Mouse (Mus musculus) MEL (cell line): ENCODE measurements around the gene Ryr1. TPM values are rescaled to one million over a fixed set of nuclear protein-coding genes. Genes with fewer than 3 reads are reported as not detected.

Source experiments
- DNase-seq: peaks from one replicate; pipeline ENCODE4 v3.0.0; 2011; ENCODE audit warnings: low read depth, low spot score
- H3K27ac ChIP-seq: 2 replicates; pipeline ENCODE4 v1.5.1; 2012; ENCODE audit warnings: low read depth, mild to moderate bottlenecking, control low read depth, low read length, moderate library complexity; ENCODE audit not compliant: control insufficient read depth
- H3K27me3 ChIP-seq, 2 experiments: fragments of 150-350 bp in 1 of 2; sonication (generic) in 1 of 2; 2 replicates each; pipeline ENCODE4 v1.6.1; 2012; ENCODE audit warnings: low read length in 2 of 2, mild to moderate bottlenecking in 2 of 2, improper control_type of control experiment in 1 of 2, moderate library complexity in 1 of 2; ENCODE audit not compliant: insufficient read depth in 2 of 2, control insufficient read depth in 1 of 2
- H3K36me3 ChIP-seq, 2 experiments: 2 replicates each; pipeline ENCODE4 v1.6.1; 2012 to 2014; ENCODE audit warnings: low read length in 2 of 2, improper control_type of control experiment in 1 of 2, inconsistent platforms in 1 of 2, mild to moderate bottlenecking in 1 of 2; ENCODE audit not compliant: insufficient read depth in 2 of 2, control insufficient read depth in 1 of 2
- H3K4me1 ChIP-seq, 2 experiments: fragments of 150-350 bp in 1 of 2; sonication (generic) in 1 of 2; 2 replicates each; pipeline ENCODE4 v1.6.1; 2012; ENCODE audit warnings: low read length in 2 of 2, improper control_type of control experiment in 1 of 2, mild to moderate bottlenecking in 1 of 2; ENCODE audit not compliant: insufficient read depth in 2 of 2, control insufficient read depth in 1 of 2
- H3K4me3 ChIP-seq, 2 experiments: fragments of 150-350 bp in 1 of 2; sonication (generic) in 1 of 2; 2 replicates each; pipeline ENCODE4 v1.5.1; 2012; ENCODE audit warnings: low read depth in 2 of 2, low read length in 2 of 2, mild to moderate bottlenecking in 2 of 2, moderate library complexity in 2 of 2, control low read depth in 1 of 2, improper control_type of control experiment in 1 of 2; ENCODE audit not compliant: control insufficient read depth in 1 of 2, insufficient read depth in 1 of 2
- H3K79me2 ChIP-seq: 2 replicates; pipeline ENCODE4 v1.6.1; 2012; ENCODE audit warnings: mild to moderate bottlenecking, low read length, moderate library complexity; ENCODE audit not compliant: control insufficient read depth, poor library complexity, insufficient read depth
- H3K9ac ChIP-seq: 2 replicates; pipeline ENCODE4 v1.6.1; 2012; ENCODE audit warnings: low read depth, mild to moderate bottlenecking, control low read depth, low read length, moderate library complexity; ENCODE audit not compliant: control insufficient read depth, poor library complexity, severe bottlenecking
- H3K9me3 ChIP-seq: fragments of 150-350 bp; sonication (generic); replicated peaks from 2 replicates; pipeline ENCODE4 v1.6.1; 2012; ENCODE audit warnings: mild to moderate bottlenecking, low read length, improper control_type of control experiment, moderate library complexity; ENCODE audit not compliant: insufficient read depth
- BHLHE40 ChIP-seq: IDR thresholded peaks from 2 replicates; pipeline ENCODE4 v1.6.1; 2012; ENCODE audit warnings: low read depth, mild to moderate bottlenecking, inconsistent platforms, low read length, improper control_type of control experiment, borderline replicate concordance
- CHD1 ChIP-seq: IDR thresholded peaks from 2 replicates; pipeline ENCODE4 v1.6.1; 2012; ENCODE audit warnings: low read depth, mild to moderate bottlenecking, inconsistent platforms, low read length, improper control_type of control experiment
- E2F4 ChIP-seq: IDR thresholded peaks from 2 replicates; pipeline ENCODE4 v1.6.1; 2011; ENCODE audit warnings: low read depth, low read length, improper control_type of control experiment, borderline replicate concordance
- ETS1 ChIP-seq: IDR thresholded peaks from 2 replicates; pipeline ENCODE4 v1.6.1; 2012; ENCODE audit warnings: low read depth, mild to moderate bottlenecking, inconsistent platforms, low read length, improper control_type of control experiment, moderate library complexity
- GATA1 ChIP-seq: IDR thresholded peaks from 2 replicates; pipeline ENCODE4 v1.6.1; 2011; ENCODE audit warnings: low read depth, low read length, improper control_type of control experiment
- HCFC1 ChIP-seq: IDR thresholded peaks from 2 replicates; pipeline ENCODE4 v1.6.1; 2012; ENCODE audit warnings: low read depth, mild to moderate bottlenecking, inconsistent platforms, low read length, improper control_type of control experiment, moderate library complexity
- JUND ChIP-seq: IDR thresholded peaks from 2 replicates; pipeline ENCODE4 v1.6.1; 2011; ENCODE audit warnings: low read depth, mild to moderate bottlenecking, improper control_type of control experiment, low read length
- KAT2A ChIP-seq: conservative IDR thresholded peaks from 2 replicates; pipeline ENCODE4 v1.6.1; 2012; ENCODE audit warnings: low read depth, low read length, improper control_type of control experiment, inconsistent platforms
- MAFK ChIP-seq: IDR thresholded peaks from 2 replicates; pipeline ENCODE4 v1.6.1; 2011; ENCODE audit warnings: low read depth, mild to moderate bottlenecking, low read length, improper control_type of control experiment, borderline replicate concordance
- MAX ChIP-seq: IDR thresholded peaks from 2 replicates; pipeline ENCODE4 v1.6.1; 2011; ENCODE audit warnings: low read length, improper control_type of control experiment
- MEF2A ChIP-seq: IDR thresholded peaks from 2 replicates; pipeline ENCODE4 v1.6.1; 2014; ENCODE audit warnings: low read depth, mild to moderate bottlenecking, inconsistent platforms, low read length, improper control_type of control experiment; ENCODE audit not compliant: poor library complexity, insufficient replicate concordance, severe bottlenecking; ENCODE audit errors: extremely low read depth
- MXI1 ChIP-seq: IDR thresholded peaks from 2 replicates; pipeline ENCODE4 v1.6.1; 2011; ENCODE audit warnings: mild to moderate bottlenecking, low read depth, low read length, improper control_type of control experiment
- MYC ChIP-seq: IDR thresholded peaks from 2 replicates; pipeline ENCODE4 v1.6.1; 2011; ENCODE audit warnings: low read depth, mild to moderate bottlenecking, low read length, improper control_type of control experiment, moderate library complexity
- NRF1 ChIP-seq: IDR thresholded peaks from 2 replicates; pipeline ENCODE4 v1.6.1; 2014; ENCODE audit warnings: low read depth, mild to moderate bottlenecking, inconsistent platforms, low read length, improper control_type of control experiment, moderate library complexity; ENCODE audit not compliant: poor library complexity, insufficient read depth, severe bottlenecking
- RAD21 ChIP-seq: IDR thresholded peaks from 2 replicates; pipeline ENCODE4 v1.6.1; 2011; ENCODE audit warnings: mild to moderate bottlenecking, low read depth, low read length, improper control_type of control experiment
- SIN3A ChIP-seq: IDR thresholded peaks from 2 replicates; pipeline ENCODE4 v1.6.1; 2012; ENCODE audit warnings: low read length, improper control_type of control experiment, inconsistent platforms
- TAL1 ChIP-seq: IDR thresholded peaks from 2 replicates; pipeline ENCODE4 v1.6.1; 2012; ENCODE audit warnings: mild to moderate bottlenecking, inconsistent platforms, low read length, moderate library complexity, mixed read lengths
- TBP ChIP-seq: IDR thresholded peaks from 2 replicates; pipeline ENCODE4 v1.8.0; 2011; ENCODE audit warnings: low read depth, low read length, improper control_type of control experiment
- UBTF ChIP-seq: IDR thresholded peaks from 2 replicates; pipeline ENCODE4 v1.6.1; 2012; ENCODE audit warnings: low read depth, mild to moderate bottlenecking, inconsistent platforms, low read length, improper control_type of control experiment, moderate library complexity, borderline replicate concordance; ENCODE audit not compliant: insufficient read depth
- USF1 ChIP-seq: IDR thresholded peaks from 2 replicates; pipeline ENCODE4 v1.6.1; 2014; ENCODE audit warnings: low read depth, mild to moderate bottlenecking, inconsistent platforms, low read length, improper control_type of control experiment, moderate library complexity
- ZC3H11A ChIP-seq: IDR thresholded peaks from 2 replicates; pipeline ENCODE4 v1.6.1; 2012; ENCODE audit warnings: low read depth, mild to moderate bottlenecking, inconsistent platforms, low read length, improper control_type of control experiment
- ZKSCAN1 ChIP-seq: IDR thresholded peaks from 2 replicates; pipeline ENCODE4 v1.6.1; 2012; ENCODE audit warnings: low read depth, mild to moderate bottlenecking, inconsistent platforms, low read length, improper control_type of control experiment, moderate library complexity
- ZNF384 ChIP-seq: IDR thresholded peaks from 2 replicates; pipeline ENCODE4 v1.6.1; 2012; ENCODE audit warnings: low read depth, mild to moderate bottlenecking, inconsistent platforms, low read length, improper control_type of control experiment
- polyA plus RNA-seq, 2 experiments: library from polyadenylated mRNA; stranded (reverse) in 1 of 2; unstranded in 1 of 2; fragments of >175 nt in 1 of 2; fragments of >200 nt in 1 of 2; gene quantifications; 2 replicates each; pipeline versions ENCODE4 v1.2.1 to v1.2.4; 2012; ENCODE audit warnings: low replicate concordance in 2 of 2, low read depth in 1 of 2; ENCODE audit not compliant: insufficient read length in 2 of 2, insufficient read depth in 1 of 2, missing spikeins in 1 of 2
- total RNA-seq: library from RNA; depleted of rRNA; stranded (reverse); fragments of 300-350 nt; gene quantifications from 2 replicates; pipeline ENCODE4 v1.2.3, GENCODE M21; 2012

Ryr1 gene
- total and polyA plus RNA-seq, 3 experiments, result 0.27 to 0.54 TPM; not detected in 1

GRCm38 (mm10) chr7:29008171-29008570 lies 116.8 kb downstream of the Ryr1 start:
- Histone ChIP-seq H3K4me1 (peaks cover 12 to 16% of the 10 kb centered on the region in 2 experiments), H3K9me3 (no peaks in the 10 kb centered on the region), H3K79me2 (no peaks in the 10 kb centered on the region), H3K27me3 (no peaks in the 10 kb centered on the region), H3K36me3 (peaks cover 0 to 14% of the 10 kb centered on the region in 2 experiments; a peak in 2 of 4 replicates), H3K9ac (no peak overlapping the region), H3K27ac (no peak overlapping the region), H3K4me3 (no peak overlapping the region)
- TF ChIP-seq MAX (no peak), TAL1 (no peak), MEF2A (no peak), MAFK (no peak), TBP (no peak), ZC3H11A (no peak), MYC (no peak), ZNF384 (no peak), RAD21 (no peak), UBTF (no peak), BHLHE40 (no peak), ZKSCAN1 (no peak), HCFC1 (no peak), E2F4 (no peak), JUND (no peak), USF1 (no peak), NRF1 (no peak), CHD1 (no peak)
- DNase-seq, result no peak

GRCm38 (mm10) chr7:29007224-29008101 lies 117.5 kb downstream of the Ryr1 start:
- no peak overlapping the region for H3K9ac ChIP-seq
- peaks cover 12 to 16% of the 10 kb centered on the region in 2 experiments for H3K4me1 ChIP-seq
- H3K4me3 ChIP-seq, result no peak overlapping the region
- H3K9me3 ChIP-seq, result no peaks in the 10 kb centered on the region
- TF ChIP-seq UBTF (no peak), KAT2A (no peak), SIN3A (peak; percentile 47; the same call in 1 of the 2 replicates), CHD1 (no peak), MXI1 (peak; percentile 95), USF1 (0 out of 2 replicates have a peak, but pooled peaks have one; percentile 31), ZNF384 (peak; percentile 86), GATA1 (peak; percentile 24; the same call in 1 of the 2 replicates), ETS1 (peak; percentile 52), MYC (peak; percentile 85; the same call in 1 of the 2 replicates), BHLHE40 (peak; percentile 50; the same call in 1 of the 2 replicates), MAX (peak; percentile 88)
- H3K79me2 ChIP-seq, result no peaks in the 10 kb centered on the region
- peak overlapping the region; percentile 23; the same call in 1 of the 2 replicates for H3K27ac ChIP-seq
- no peaks in the 10 kb centered on the region for H3K27me3 ChIP-seq
- DNase-seq, result peak; percentile 65
- peaks cover 0 to 14% of the 10 kb centered on the region in 2 experiments; a peak in 2 of 4 replicates for H3K36me3 ChIP-seq
